Mouse (Mus musculus) C2C12 (cell line): ENCODE measurements around the gene Ada.

Experiments used
- CTCF ChIP-seq: IDR thresholded peaks from one replicate; pipeline ENCODE4 v1.5.1; 2011; ENCODE audit not compliant: control insufficient read depth, insufficient read depth, insufficient read length
- MAX ChIP-seq: IDR thresholded peaks from one replicate; pipeline ENCODE4 v1.6.1; 2011; ENCODE audit warnings: mild to moderate bottlenecking, control low read depth
- MYOG ChIP-seq: IDR thresholded peaks from one replicate; pipeline ENCODE4 v1.6.1; 2011; ENCODE audit not compliant: control insufficient read depth, insufficient read length; ENCODE audit errors: extremely low read depth
- USF1 ChIP-seq: IDR thresholded peaks from one replicate; pipeline ENCODE4 v1.6.1; 2011; ENCODE audit warnings: low read depth, mild to moderate bottlenecking, control low read depth, moderate library complexity

DNA sequence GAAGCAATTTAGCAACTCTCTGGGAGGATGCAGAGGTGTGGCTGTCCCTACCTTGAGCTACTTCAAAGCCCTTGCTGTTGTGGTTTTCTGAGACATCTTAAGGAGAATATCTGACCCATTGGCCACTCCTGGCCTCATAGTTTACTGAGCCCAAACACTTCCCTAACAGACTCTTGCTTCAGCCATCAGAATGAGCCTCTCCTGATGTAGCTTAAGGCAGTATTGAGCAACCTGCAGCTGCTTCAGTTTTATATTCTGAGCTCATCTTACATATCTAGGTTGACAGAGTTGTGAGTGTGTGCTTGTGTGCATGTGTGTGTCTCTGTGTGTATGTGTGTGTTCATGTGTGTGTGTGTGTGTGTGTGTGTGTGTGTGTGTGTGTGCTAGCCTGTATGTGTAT lies 16.2 kb upstream of the Ada start:
- no peak for TF ChIP-seq USF1
- no peak for TF ChIP-seq CTCF
- TF ChIP-seq MAX: no peak
- no peak for TF ChIP-seq MYOG
